Mouse (Mus musculus): ENCODE measurements around the gene Tmem156. TPM values are rescaled to one million over a fixed set of nuclear protein-coding genes. Genes with fewer than 3 reads are reported as not detected.

Gene Tmem156
- polyA plus RNA-seq, 1 experiment from 2014 or later = 0.31 TPM

- Histone ChIP-seq H3K4me3 (ENCODE audit: low read length) (no peak overlapping the region), H3K27ac (ENCODE audit: low read depth, low read length) (no peak overlapping the region), H3K9ac (ENCODE audit: low read depth, low read length) (no peak overlapping the region), H3K9me3 (ENCODE audit: control insufficient read depth, low read length) (peaks cover 9% of the 10 kb centered on the region; the same call in 1 of the 2 replicates), H3K4me1 (ENCODE audit: control insufficient read depth, insufficient read depth, low read length) (no peaks in the 10 kb centered on the region), H3K36me3 (ENCODE audit: control insufficient read depth, insufficient read depth, low read length) (peaks cover 15% of the 10 kb centered on the region), H3K4me2 (replicated peaks; ENCODE audit: low read depth, low read length) (no peak overlapping the region), H3K27me3 (ENCODE audit: control insufficient read depth, insufficient read depth, low read length) (no peaks in the 10 kb centered on the region)
- 21% methylated on average over 7 of the region's 7 CpGs for WGBS
- ATAC-seq (ENCODE audit: low FRiP score, low TSS enrichment) = no peak
Observed at GRCm38 (mm10) chr5:65011901-65012573, 79.9 kb downstream of the Tmem156 start.

DNA sequence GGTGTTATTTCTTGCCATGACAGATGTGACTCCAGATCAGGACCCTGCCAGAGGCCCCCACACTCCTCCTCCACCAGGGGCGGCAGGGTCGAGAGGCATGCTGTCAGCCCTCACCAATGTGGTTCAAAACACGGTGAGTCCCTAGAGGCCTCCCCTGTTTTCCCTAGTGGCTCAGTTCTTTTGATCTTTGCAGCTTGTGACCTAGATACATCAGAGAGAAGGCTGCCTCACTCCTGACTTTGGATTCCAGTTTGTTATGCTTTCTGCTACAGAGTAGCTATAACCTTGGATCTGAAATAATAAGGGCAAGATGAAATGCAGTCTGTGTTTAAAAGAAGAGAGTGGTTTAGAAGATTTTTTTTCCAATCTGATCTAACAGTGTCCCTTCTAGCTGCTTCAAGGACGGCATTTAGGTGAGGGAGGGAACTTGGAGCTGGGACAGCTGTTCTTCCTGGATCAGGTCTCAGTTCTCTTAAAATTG is 85.9 kb downstream of the Tmem156 start:
- H3K9me3 ChIP-seq (ENCODE audit: control insufficient read depth, low read length) = peaks cover 9% of the 10 kb centered on the region; the same call in 1 of the 2 replicates
- H3K4me1 ChIP-seq (ENCODE audit: control insufficient read depth, insufficient read depth, low read length) = peaks cover 12% of the 10 kb centered on the region
- H3K36me3 ChIP-seq (ENCODE audit: control insufficient read depth, insufficient read depth, low read length) = peaks cover 15% of the 10 kb centered on the region
- no peak; the same call in 1 of the 2 replicates for ATAC-seq (ENCODE audit: low FRiP score, low TSS enrichment)
- H3K9ac ChIP-seq (ENCODE audit: low read depth, low read length) = no peak overlapping the region
- H3K4me3 ChIP-seq (ENCODE audit: low read length) = no peak overlapping the region
- 12% methylated on average over 4 of the region's 4 CpGs for WGBS
- H3K4me2 ChIP-seq (replicated peaks; ENCODE audit: low read depth, low read length) = no peak overlapping the region
- no peak overlapping the region for H3K27ac ChIP-seq (ENCODE audit: low read depth, low read length)
- no peaks in the 10 kb centered on the region for H3K27me3 ChIP-seq (ENCODE audit: control insufficient read depth, insufficient read depth, low read length)

- Histone ChIP-seq H3K4me3 (ENCODE audit: low read length) (no peak overlapping the region), H3K9me3 (ENCODE audit: control insufficient read depth, low read length) (peaks cover 6% of the 10 kb centered on the region; the same call in 1 of the 2 replicates), H3K4me1 (ENCODE audit: control insufficient read depth, insufficient read depth, low read length) (peaks cover 12% of the 10 kb centered on the region), H3K9ac (ENCODE audit: low read depth, low read length) (no peak overlapping the region), H3K27ac (ENCODE audit: low read depth, low read length) (no peak overlapping the region), H3K27me3 (ENCODE audit: control insufficient read depth, insufficient read depth, low read length) (no peaks in the 10 kb centered on the region), H3K36me3 (ENCODE audit: control insufficient read depth, insufficient read depth, low read length) (peaks cover 12% of the 10 kb centered on the region), H3K4me2 (replicated peaks; ENCODE audit: low read depth, low read length) (no peak overlapping the region)
- ATAC-seq (ENCODE audit: low FRiP score, low TSS enrichment) = no peak
- WGBS = 88% methylated on average over 4 of the region's 4 CpGs
Observed at GRCm38 (mm10) chr5:65005251-65005650, 86.7 kb downstream of the Tmem156 start.

Other genes starting within 250 kb of the Tmem156 start
- gene Tlr1, start 158.6 kb downstream of the Tmem156 start, polyA plus RNA-seq (2014; fragmentation: Nextera tagmentation; extraction: Ambion mirVana) = 0.70 and 0.89 TPM in 2 replicates
- gene Tlr6, start 132.0 kb downstream of the Tmem156 start, polyA plus RNA-seq (2014; fragmentation: Nextera tagmentation; extraction: Ambion mirVana) = 0.49 and 0.86 TPM in 2 replicates
- 19.5 and 30.2 TPM in 2 replicates for gene Fam114a1, start 122.1 kb downstream of the Tmem156 start, polyA plus RNA-seq (2014; fragmentation: Nextera tagmentation; extraction: Ambion mirVana)
- gene Klhl5, start 15.4 kb upstream of the Tmem156 start, polyA plus RNA-seq (2014; fragmentation: Nextera tagmentation; extraction: Ambion mirVana) = 16.1 and 22.4 TPM in 2 replicates
- 8.7 and 15.8 TPM in 2 replicates for gene Wdr19, start 107.6 kb upstream of the Tmem156 start, polyA plus RNA-seq (2014; fragmentation: Nextera tagmentation; extraction: Ambion mirVana)
- 94.5 and 100 TPM in 2 replicates for gene Rfc1, start 243.5 kb upstream of the Tmem156 start, polyA plus RNA-seq (2014; fragmentation: Nextera tagmentation; extraction: Ambion mirVana)